In the genomic region with DNA sequence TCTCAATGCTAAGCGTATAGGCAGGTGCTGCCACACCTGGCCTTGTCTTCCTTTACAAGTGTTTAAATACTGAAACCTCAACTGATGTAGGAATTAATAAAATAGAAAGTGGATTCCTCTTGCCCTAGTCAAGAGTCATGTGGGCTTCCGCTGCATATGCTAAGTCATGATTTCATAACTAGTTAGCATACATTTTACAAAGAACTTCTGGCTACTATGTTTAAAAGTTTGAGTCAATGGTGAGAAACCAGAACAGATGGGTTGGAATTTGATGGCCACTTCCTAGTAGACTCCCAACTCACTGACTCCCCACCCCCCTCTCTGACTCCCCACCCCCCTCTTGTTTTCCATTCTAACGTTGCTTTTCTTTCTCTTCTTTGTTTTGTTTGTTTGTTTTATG, we compare ENCODE assay signal across 18 mouse cellular contexts. TPM values are rescaled to one million over a fixed set of nuclear protein-coding genes. Genes with fewer than 3 reads are reported as not detected.
"Had no signal": no experiment of that assay in that cellular context is flagged by ENCODE, and none has a peak within 500 bp of the region (broad histone marks: within the 10 kb centered on the region; RNA-seq: fewer than 3 reads in every experiment).

No protein-coding gene starts in this region.

- H3K4me1 ChIP-seq: stomach, embryonic 15.5 days had no signal

- H3K27me3 ChIP-seq: neural tube, embryonic 15.5 days; stomach, embryonic 15.5 days had no signal

- H3K4me2 ChIP-seq: neural tube, embryonic 15.5 days; stomach, embryonic 15.5 days had no signal

- H3K9ac ChIP-seq: neural tube, embryonic 15.5 days; stomach, embryonic 15.5 days had no signal

- H3K36me3 ChIP-seq: neural tube, embryonic 15.5 days; stomach, embryonic 15.5 days had no signal

- DNase-seq: retina, postnatal 1 day; right cerebral cortex, adult 18-20 months; right cerebral cortex, postnatal 14 days; right cerebral cortex, postnatal 25 days; right cerebral cortex, postnatal 4 days; spleen, adult 18-20 months; thymus, adult 18-20 months; thymus, adult 2 months; thymus, postnatal 14 days; thymus, postnatal 25 days; thymus, postnatal 36 days; thymus, postnatal 4 days had no signal

- H3K4me3 ChIP-seq: neural tube, embryonic 15.5 days; stomach, embryonic 15.5 days had no signal

- H3K27ac ChIP-seq: neural tube, embryonic 15.5 days; stomach, embryonic 15.5 days; stomach, postnatal 0 days had no signal

- H3K9me3 ChIP-seq: neural tube, embryonic 15.5 days; stomach, embryonic 15.5 days had no signal

RNA-seq across cellular contexts. Expression of a gene that starts 19.4 kb away (rescaled TPM):
- total RNA-seq: neutrophil, adult 5-6 weeks had no signal
- polyA plus RNA-seq: neural tube, embryonic 14.5 days; stomach, embryonic 14.5 days had no signal
